Mouse (Mus musculus): ENCODE results near the gene Tef. TPM values are rescaled to one million over a fixed set of nuclear protein-coding genes. Genes with fewer than 3 reads are reported as not detected.

The Tef gene
- total RNA-seq, 2 experiments from 2014 or later = 68.4 to 74.1 TPM

DNA sequence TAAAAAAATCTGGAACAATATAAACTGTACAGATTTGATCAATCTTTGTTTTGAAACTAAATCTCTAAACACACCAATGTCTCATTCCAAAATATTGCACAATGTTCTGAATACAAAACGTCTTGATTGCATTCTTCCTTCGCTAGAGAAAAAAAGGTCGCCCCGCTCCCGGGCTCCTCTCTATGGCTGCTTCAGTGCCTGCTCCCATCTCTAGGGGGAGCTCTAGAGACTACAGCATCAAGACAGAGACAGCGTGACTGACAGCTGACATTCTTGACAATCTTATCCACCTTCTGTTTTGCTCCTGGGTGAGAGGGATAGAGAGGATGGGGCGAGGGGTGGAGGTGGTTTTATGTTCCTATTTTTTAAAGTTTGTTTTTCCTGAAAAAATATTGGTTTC lies 46.1 kb downstream of the Tef start:
- DNase-seq = peak; percentile 74

- DNase-seq = no peak
Observed at GRCm38 (mm10) chr15:81849104-81849503, 46.9 kb downstream of the Tef start.

GRCm38 (mm10) chr15:81850718-81851117 lies 48.5 kb downstream of the Tef start:
- no peak for DNase-seq

DNA sequence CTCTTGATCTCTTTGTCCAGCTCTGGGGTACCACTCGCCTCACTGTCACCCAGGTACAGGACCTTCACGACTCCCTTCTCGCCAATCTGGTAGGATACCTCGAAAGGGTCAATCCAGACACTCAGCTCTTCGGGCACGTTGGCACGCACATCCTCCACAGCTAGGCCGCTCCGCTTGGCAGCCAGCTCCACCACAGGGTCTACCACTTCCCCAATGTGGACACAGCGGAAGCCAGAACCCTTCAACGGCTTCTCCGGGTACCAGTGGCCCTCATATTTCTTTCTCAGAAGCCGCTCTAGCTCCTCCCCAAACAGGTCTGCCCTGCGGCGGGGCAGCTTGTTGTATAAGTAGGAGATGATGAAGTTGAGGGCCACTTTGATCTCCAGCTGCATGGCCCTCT lies 49.2 kb downstream of the Tef start:
- DNase-seq = no peak

- DNase-seq = no peak
Observed at GRCm38 (mm10) chr15:81852411-81853000, 50.3 kb downstream of the Tef start.

- no peak for DNase-seq
Observed at GRCm38 (mm10) chr15:81853081-81853480, 50.9 kb downstream of the Tef start.

DNA sequence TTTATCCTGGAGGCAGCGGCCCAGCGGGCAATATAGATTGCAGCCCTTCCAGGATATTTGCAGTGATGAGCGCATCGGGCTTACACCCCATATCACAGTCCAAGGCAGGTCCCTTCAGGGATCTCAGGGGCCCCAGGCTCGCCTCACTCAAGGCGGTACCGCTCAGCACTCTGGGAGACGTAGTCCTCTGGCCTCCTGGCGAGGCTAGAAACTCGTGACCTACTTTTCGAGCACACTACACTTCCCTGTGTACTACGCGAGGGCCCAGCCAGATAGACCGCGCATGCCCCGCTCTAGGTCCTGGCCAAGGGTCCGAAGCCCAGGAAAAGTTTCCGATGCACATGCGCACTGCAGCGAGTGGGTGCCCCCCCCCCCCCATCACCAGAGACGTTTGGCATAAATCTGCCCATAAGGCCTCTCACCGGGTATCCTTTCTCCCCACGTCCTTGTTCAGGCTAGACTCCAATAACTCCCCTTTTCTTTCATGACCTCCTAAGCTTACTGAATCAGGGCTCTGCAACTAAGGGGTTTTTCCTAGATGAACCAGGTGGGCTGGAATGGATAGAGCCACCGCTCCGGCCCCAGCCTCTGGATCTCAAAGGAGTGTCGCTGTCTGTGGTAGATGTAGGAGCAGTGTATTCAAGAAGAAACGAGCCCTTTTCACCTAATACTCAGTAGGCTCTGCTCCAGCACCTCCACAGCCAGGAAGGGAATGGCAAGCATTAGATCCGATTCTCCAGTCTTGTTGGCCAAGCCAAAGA lies 54.0 kb downstream of the Tef start:
- DNase-seq = peak; percentile 91

DNA sequence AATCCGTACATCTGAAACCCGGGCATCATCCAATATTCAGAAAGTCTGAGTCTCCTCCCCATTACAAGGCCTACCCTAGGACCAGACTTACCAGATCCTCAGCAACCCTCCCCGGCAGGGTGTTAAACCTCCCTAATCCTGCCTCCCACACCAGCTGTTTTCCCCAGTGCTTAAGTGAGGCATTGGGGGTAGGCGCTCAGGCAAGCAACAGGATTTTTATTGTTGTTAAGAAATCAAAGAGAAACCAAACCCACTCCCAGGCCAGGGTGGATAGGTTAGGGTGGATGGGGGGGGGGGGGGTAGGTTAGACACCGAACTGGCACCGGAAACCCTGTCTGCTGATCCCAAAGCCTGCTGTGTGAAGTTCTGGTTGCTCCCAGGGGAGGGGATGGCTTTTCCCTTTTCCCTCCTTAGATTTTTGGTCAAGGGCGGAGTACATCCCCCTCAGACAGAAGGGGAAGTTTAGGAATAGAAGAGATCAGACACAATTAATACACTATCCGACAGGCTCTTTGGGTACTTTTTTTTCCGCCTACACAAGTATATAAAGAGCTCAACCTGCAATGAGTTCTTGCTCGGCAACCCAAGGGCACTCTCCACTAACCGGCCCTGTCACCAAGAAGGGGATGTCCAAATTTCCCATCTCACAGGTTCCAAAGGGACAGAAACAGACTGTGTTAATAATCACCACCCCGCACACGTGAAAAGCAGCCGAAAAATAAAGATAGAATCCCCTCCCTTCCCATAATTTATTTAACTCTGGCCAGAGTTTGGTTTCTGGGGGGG lies 54.9 kb downstream of the Tef start:
- DNase-seq = no peak

- no peak for DNase-seq
Observed at GRCm38 (mm10) chr15:81857724-81858116, 55.5 kb downstream of the Tef start.

DNA sequence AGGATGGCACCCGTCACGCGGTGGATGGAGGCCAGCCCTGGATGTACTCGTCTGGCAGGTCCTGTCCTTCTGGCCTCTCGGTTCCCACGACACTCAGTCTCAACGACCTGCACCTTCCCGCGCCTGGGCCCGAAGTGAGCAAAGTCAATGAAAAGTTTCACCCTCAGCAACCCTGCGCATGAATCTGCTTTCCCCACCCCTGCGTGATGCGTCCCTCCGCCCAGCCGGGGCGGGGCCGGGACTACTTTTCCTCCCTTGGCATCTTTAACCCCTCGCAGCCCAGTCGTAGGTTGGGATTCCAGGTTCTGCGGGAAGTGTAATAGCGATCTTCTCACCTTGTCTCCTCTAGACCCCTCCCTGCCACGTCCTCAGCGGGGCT lies 55.9 kb downstream of the Tef start:
- peak; percentile 97 for DNase-seq

GRCm38 (mm10) chr15:81858517-81859329 lies 56.5 kb downstream of the Tef start, which contains the start of gene Tob2:
Gene Tob2 (minus strand): TSS chr15:81858796.
- peak; percentile 76 for DNase-seq

- peak; percentile 85 for DNase-seq
Observed at GRCm38 (mm10) chr15:81859330-81860255, 57.4 kb downstream of the Tef start.

GRCm38 (mm10) chr15:81860471-81861135 lies 58.4 kb downstream of the Tef start:
- DNase-seq = peak; percentile 65

- no peak for DNase-seq
Observed at GRCm38 (mm10) chr15:81864238-81864637, 62.0 kb downstream of the Tef start.

DNA sequence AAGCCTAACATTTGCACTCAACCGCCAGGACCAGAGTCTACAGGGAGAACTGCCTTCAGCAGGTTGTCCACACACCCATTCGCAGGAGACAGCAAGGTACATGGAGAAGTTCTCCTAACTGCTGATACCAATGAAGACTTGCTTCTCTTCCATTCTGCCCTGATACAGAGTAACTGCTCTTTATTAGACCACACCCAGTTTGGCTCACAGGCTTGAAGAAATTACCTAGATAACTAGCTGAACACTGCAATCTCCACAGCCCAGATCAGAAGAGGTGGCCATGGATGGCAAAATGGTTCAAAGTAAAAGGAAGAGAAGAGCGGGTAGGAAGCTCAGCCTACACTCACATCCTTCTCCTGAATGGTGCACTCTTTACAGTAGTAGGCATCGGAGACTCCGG lies 67.8 kb downstream of the Tef start:
- no peak for DNase-seq

DNA sequence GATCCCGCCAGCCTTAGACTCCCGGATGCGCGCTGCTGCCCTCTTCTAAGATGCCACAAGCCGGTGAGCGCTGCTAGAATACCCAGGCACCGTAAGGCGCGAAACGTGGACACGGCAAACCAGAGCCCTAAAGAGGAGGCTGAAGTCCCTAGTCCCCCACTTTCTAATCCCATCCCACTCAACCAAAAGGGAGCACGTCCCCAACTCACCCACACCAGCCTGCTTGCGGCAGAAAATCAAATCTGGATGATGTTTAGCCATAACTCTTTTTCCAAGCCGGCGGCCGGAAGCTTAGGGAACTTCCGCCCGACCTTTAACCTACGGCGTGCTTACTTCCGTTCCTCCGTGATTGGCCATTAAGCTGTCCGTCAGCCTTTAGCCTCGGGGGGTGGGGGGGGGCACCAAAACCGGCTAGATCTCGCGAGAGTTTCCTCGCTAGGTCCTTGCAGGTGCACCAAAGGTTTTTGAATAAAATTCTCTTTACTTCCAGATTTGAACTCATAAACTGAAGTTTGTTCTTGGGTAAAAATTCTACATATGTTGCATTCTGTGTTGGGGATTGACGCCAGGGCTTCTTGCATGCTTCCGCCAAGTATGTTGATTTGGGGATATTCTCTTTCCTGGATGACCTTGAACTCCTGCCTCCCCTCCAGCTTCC lies 69.5 kb downstream of the Tef start, which contains the start of gene Phf5a:
Gene Phf5a, minus strand, starts transcription at position 308 of the 658 bp plus-strand sequence.
- peak; percentile 90 for DNase-seq

DNA sequence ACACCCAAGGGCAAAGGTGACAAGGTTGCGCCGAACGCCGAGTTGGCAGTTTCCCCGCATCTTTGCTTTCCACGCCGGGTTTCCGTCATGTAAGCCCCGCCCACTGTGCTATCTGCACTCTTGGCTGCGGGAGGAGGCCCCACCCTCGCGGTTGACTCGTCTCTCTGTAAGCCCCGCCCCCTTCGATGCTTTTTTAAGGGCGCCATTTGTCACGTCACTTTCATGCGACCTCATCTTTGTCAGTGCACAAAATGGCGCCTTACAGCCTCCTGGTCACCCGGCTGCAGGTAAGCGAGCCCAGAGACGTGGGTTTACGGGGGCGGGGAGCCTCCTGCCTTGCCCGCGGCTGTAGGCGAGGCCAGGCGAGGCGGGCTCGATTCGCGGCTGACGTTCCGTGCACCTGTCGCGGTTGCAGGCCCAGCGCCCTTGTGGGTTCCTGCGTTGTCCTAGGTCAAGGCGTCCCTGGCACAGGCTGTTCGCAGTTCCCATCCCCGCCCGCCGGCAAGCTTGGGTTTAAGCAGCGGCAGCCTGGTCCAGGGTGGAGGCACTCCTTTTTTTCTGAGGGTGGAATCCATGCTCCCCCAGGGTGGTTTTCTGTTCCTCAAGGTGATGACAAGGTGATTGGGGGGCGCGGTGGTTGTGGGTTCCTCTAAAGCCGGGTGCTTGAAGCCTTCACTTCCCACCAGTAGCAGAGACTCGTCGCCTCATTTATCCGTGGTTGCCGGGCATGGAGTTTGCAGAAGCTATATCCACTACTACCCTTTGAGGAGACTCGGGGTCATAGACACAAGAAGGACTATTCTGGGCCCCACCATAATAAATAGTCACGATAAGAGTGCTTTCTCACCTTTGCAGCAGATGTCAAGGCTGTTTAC lies 70.3 kb downstream of the Tef start, which contains the start of gene Aco2:
Gene Aco2, plus strand, starts transcription at position 48 of the 875 bp plus-strand sequence.
- peak; percentile 99 for DNase-seq
